Mouse (Mus musculus) monocyte, adult 5-6 weeks (primary cell): ENCODE measurements around the gene Uap1l1. TPM values are rescaled to one million over a fixed set of nuclear protein-coding genes. Genes with fewer than 3 reads are reported as not detected.
"Not testable (repeated sequence)": the region's sequence is repeated elsewhere in the genome, so short reads cannot be mapped to it uniquely, and the experiment has no call there.

ENCODE experiments used
- ATAC-seq: fragments of 153-309, 156-312 bp; replicated peaks from 2 replicates; pipeline ENCODE4 v1.8.0; 2017; ENCODE audit warnings: mild to moderate bottlenecking; ENCODE audit not compliant: low TSS enrichment, insufficient number of reproducible peaks, severe bottlenecking, poor library complexity, low FRiP score
- total RNA-seq: library from RNA; stranded (forward); fragments of 200-1000, 200-491, 200-594 nt; gene quantifications from 3 replicates; pipeline ENCODE4 v1.2.3, GENCODE M21; 2017

Gene Uap1l1
- 6.6 to 19.5 TPM (median 12.9 TPM) in 3 replicates for total RNA-seq

DNA sequence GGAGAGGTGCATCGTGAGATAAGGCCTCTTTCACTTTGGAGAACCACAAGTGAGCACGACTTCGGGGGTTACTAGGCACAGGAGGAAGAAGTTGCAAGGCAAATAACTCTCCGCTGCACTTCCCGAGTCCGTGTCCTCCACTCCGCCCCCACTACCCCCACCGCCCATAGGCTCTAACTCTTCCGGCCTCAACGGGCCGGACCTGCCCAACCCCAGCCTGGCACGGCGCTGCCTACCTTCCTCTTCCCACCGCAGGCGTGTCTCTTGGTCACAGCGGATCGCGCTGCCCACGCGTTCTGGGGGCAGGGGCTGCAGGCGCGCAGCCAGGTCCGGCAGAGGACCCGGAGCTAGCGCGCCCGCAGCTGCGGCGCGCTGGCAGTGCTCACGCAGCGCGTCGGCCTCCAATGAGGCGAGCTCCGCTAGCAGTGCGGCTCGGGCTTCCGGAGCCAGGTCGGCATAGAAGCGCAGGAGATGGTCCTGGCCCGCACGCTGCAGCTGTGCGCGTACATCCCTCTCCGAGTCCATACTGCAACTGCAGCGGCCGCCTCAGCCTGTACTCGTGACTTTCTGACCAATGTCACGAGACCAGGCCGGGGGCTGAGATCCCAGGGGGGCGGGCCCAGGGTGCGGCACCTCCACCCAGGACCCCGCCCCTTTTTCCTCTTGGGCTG, at the start of gene Uap1l1:
TSS of gene Uap1l1 (minus strand) at position 592 of the 671 bp plus-strand sequence.
- ATAC-seq, result peak; percentile 55

GRCm38 (mm10) chr2:25413436-25413835, 48.0 kb upstream of the Uap1l1 start:
- not testable (repeated sequence) for ATAC-seq

DNA sequence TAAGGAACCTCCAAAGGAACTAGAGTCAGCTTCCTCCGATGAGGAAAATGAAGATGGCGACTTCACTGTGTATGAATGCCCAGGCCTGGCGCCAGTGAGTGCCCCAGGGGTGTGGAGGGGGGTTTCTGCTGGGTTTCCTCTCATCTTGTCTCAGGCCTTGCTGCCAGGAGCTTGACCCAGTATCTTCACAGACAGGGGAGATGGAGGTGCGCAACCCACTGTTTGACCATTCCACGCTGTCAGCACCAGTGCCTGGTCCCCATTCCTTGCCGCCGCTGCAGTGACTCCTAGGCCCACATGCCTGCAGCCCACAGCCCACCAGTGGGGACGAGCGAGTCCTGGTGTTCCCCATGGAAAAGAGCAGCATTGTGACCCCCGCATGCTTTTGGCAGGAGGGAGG, 43.4 kb upstream of the Uap1l1 start:
- ATAC-seq, result no peak

GRCm38 (mm10) chr2:25403994-25404393, 38.5 kb upstream of the Uap1l1 start:
- no peak for ATAC-seq

- ATAC-seq, result no peak
Measured at GRCm38 (mm10) chr2:25402972-25403601, 37.6 kb upstream of the Uap1l1 start.

DNA sequence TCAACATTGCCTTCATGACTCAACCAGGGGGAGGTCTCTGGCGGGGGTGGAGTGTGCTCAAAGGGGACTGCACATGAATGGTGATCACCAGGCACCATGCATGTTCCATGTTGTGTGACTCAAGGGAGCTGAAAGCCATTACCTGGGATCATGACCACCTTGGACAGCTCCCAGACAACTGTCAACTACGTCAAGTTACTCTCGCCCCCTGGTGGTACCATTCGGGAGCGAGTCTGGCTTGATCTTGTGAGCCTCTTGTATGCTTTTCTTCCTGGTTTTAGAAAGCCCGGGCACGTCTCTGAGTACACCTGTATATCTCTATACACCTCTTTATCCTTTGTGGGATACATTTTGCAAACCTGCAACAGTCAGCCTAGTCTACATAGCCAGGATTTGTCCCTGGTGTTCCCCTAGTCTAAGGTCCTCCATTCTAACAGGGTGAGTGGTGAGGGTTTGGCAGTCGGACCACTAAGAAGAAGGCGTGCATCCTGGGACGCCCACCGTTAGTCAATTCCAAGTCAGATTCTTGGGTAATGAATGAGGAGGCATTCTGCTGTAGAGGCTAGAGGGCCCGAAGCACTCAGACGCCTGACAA, 37.0 kb upstream of the Uap1l1 start:
- ATAC-seq, result 0 out of 2 replicates have a peak, but pooled peaks have one; percentile 41

DNA sequence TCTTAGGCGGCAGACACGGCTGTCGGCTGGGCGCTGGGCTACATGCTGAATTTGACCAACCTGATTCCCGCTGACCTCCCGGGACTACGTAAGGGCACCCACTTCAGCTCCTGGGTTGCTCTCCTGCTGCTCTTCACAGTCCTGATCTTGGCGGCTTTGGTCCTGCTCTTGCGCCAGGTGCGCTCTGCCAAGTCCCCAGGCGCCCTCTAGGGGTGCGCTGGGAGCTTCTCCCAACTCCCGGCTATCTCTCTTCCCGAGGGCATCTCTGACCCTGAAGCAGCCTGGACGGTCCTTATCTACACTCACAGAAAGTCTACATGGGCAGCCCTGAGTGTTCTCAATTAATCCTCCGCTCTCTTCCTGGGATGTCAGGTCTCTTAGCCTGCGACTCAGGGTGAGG, 35.3 kb upstream of the Uap1l1 start:
- ATAC-seq, result no peak

DNA sequence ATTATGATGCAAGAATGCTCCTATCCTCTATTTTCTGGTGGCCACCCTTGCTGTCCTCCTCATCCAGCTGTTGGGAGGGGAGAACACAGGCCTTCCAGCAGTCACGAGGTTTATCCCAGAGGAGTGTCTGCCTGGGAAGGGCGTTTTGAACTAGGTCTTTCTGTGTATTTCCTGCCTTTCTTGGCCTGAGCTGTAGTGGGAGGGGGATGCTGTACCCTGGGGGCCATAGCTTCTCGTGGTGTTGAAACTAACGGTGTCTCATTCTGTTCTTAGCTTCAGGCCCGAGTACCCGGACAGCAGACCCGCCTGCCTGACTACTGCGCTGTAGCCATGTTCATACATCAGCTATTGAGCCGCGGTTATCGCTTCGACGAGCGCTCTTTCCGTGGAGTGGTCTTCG, 34.8 kb upstream of the Uap1l1 start:
- ATAC-seq, result no peak

DNA sequence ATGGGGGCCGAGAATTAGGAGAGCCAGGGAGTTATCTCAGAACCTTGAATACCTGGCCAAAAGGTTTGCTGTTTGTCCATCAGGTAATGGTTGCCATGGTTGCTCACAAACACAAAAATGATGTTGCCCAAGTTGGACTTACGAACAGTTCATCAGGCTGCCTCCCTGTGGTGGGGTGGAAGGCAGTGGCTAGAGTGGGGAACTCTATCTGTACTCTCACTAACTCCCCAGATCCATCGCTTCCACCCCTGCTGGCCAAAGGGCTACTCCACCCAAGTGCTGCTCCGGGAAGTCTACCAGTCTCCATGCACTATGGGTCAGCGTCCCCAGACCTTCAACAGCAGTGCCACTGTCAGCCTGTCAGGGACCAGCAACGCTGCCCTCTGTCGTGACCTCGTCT, 33.6 kb upstream of the Uap1l1 start, which contains the start of gene Npdc1:
TSS of gene Npdc1 (plus strand) at position 301 of the 400 bp plus-strand sequence.
- no peak for ATAC-seq

DNA sequence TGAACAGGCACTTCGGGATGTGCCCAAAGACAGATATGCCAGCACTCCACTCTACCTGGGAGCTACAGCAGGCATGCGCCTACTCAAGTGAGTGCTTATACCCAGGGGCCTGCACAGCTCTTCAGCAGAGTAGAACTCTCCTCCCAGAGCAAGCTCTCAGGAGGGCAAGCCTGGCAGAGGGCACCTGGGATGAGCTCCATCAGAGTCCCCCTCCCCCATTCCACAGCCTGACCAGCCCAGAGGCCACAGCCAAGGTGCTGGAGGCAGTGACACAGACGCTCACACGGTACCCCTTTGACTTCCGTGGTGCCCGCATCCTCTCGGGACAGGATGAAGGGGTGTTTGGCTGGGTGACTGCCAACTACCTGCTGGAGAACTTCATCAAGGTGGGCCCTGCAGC, 32.6 kb upstream of the Uap1l1 start:
- no peak for ATAC-seq

DNA sequence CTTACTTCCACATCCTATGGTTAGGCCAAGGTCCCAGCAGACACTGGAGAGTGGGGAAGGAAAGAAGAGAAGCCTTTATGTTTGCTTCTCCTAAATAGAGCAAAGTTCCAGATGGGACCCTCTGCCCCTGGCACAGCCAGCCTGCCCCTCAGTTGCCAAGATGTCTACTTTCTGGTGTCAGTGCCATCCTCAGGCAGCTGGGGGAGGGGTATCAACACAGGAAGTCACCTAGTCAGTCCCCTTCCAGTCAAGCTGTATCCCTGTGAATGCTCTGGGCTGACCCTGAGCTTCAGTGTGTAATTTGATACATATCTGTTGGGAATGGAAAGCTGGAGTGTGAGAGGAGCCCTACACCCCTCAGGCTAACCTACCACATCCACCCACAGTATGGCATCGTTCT, 31.5 kb upstream of the Uap1l1 start:
- ATAC-seq, result no peak

DNA sequence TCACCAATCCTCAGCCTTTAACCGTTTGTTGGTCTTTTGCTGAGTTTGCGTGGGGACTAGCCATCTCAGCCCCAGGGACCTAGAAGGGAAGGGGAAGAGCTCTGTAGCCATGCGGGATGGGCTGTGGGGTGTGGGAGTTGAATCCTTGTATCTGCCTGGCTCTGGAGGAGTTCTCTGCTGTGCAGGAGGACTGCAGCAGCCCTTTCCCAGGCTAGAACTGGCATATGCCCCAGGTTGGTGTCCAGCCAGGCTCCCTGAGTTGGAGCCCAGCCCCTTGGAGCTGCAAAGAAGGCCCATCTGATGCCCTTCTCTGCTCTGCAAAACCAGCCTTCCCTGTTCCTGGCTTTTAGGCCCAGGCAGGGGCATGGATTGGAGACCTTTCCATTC, 31.1 kb upstream of the Uap1l1 start:
- no peak for ATAC-seq

DNA sequence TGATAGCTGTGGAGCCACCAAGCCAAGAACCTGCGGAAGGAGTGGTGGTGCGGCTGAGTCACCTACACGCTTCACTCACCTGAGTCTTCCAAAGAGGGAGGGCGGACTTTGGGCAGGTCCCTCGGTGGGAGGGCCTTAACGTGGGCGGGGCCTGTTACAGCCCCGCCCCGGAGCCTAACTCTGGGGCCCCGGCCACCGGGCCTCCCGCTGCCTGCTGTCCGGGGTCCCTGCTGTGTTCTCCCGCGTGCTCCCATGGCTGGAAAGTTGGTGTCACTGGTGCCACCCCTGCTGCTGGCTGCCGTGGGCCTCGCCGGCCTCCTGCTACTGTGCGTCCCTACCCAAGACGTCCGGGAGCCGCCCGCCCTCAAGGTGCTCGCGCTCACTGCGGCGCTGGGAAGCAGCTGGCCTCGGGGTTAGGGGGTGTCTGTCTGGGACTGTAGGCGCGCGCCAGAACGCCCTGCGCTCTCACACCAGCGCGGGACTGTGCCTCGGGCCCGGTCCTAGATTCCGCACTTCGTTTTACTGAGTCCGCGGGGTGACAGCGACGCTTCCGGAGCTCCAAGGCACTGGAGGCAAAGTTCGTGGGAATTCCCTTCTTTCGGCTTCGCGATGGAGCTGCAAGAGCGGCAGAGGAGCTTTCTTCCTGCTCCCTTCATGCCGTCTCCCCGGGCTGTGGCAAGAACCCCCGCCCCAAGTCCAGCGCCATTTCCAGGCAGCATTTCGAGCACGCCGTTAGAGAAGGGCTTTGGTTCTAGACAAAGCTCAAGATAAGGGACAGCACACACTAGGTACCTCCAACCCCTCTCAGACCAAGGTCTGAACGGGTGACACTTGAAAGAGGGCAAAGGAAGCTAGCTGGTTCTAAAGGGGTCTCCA, 30.5 kb upstream of the Uap1l1 start, which contains the start of gene Entpd2:
TSS of gene Entpd2 (plus strand) at position 154 of the 876 bp plus-strand sequence.
- no peak for ATAC-seq

DNA sequence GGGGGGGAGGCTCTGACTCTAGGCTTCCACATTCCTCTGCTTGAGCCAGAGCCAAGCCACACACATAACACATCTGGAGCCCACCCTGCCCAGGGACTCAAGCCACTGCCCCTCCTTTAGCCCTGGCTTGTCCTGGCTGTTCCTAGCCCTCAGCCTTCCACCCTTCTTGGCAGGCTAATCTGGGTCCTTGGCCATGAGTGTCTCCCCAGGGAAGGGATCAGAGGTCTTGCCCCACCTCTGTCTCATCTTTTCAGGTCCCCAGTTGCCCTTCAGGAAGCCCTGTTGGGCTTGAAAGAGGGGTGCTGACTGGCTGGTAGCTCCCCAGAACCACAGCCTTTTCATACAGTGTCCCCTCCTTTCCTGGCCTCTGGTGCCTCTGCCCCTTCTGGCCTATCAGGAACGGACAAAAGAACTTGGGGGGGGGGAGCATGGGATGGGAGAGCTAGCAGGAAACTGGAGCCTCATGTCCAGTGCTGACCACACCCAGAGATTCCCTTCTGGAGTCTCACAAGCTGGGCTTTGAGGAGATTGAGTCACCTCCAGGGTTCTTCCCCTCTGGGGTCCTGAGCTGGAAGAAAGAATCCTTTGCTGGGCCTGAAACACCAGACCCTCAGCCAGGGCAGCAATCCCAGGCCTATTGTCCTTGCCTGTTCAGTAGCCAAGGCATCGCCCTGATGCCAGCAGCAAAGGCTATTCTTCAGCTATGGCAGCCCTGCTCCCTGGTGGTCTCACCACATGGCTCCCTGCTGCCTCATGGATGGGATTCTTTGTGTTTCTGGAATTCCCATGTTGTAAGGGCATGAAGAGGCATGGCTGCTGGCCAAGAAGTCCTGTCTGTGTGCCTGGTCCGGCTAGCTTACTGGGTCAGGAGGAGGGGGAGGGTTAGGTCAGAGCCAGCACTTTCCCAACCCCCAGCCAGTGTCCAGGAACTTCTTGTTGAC, 29.1 kb upstream of the Uap1l1 start:
- ATAC-seq, result no peak

DNA sequence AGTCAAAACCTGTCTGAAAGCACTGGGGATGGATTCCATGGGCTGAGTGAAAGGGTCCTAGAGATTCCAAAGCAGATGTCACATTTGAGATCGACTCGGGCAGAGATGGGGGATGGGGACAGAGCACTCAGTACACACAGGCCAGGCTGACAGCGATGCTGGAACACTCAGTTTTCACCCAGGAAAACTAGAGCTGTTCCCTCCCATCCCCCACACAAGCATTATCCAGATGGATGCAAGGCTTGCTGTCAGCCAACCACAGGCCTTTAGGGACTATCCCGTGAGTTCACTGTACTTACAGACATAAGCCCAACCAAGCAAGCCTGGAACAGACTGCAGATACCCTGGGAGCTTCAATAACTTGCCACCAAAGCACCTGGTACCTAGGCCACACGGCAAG, 25.8 kb upstream of the Uap1l1 start:
- no peak for ATAC-seq

- no peak for ATAC-seq
Measured at GRCm38 (mm10) chr2:25384492-25384891, 19.0 kb upstream of the Uap1l1 start.

GRCm38 (mm10) chr2:25376589-25376988, 11.1 kb upstream of the Uap1l1 start:
- no peak; the same call in 1 of the 2 replicates for ATAC-seq

DNA sequence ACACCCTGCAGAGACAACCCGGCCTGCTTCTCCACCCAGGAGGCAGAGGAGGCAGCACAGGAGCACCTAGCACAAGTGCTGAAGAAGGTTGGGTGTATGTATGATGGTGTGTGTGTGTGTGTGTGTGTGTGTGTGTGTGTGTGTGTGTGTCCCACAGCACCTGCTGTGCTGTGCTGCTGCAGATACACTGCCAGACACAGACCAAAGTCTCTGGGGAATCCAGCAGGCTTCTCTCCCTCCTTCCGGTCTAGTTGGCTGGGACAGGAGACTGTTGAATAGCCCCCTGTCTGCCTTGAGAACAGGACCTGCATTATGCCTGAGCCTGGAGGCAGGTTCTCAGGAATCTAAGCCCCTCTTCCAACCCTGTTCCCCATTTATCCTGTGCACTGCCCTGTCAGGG, 7.9 kb upstream of the Uap1l1 start:
- no peak for ATAC-seq
